In genomic region chr8:90861266-90861944, GRCm38 (mm10) we compare ENCODE assay signal across 7 mouse cellular contexts. TPM values are rescaled to one million over a fixed set of nuclear protein-coding genes. Genes with fewer than 3 reads are reported as not detected.
A peak's percentile ranks its signal among the peaks of the same experiment; 100 is the strongest.
DNase-seq lines count a peak whose midpoint lies in the region; ATAC-seq lines count a peak whose summit lies in the region.

No protein-coding gene starts in this region.

- H3K4me2 ChIP-seq in forebrain, embryonic 14.5 days (ENCODE audit: low read length): peak overlapping the region; percentile 30
- no peak overlapping the region; the same call in 1 of the 2 replicates for H3K4me2 ChIP-seq in intestine, embryonic 16.5 days (ENCODE audit: low read depth, low read length)
- H3K4me2 ChIP-seq in stomach, embryonic 15.5 days: peak overlapping the region; percentile 25

- H3K9me3 ChIP-seq in forebrain, embryonic 14.5 days (replicated peaks; ENCODE audit: control insufficient read depth, low read length): no peaks in the 10 kb centered on the region
- H3K9me3 ChIP-seq in intestine, embryonic 16.5 days (ENCODE audit: control insufficient read depth, low read length): no peaks in the 10 kb centered on the region
- H3K9me3 ChIP-seq in midbrain, embryonic 10.5 days (replicated peaks): no peaks in the 10 kb centered on the region
- H3K9me3 ChIP-seq in stomach, embryonic 15.5 days: no peaks in the 10 kb centered on the region

- H3K9ac ChIP-seq in forebrain, embryonic 14.5 days (ENCODE audit: low read length): no peak overlapping the region
- peak overlapping the region; percentile 32; the same call in 1 of the 2 replicates for H3K9ac ChIP-seq in intestine, embryonic 16.5 days (ENCODE audit: low read depth, low read length)
- H3K9ac ChIP-seq in stomach, embryonic 15.5 days: no peak overlapping the region

- H3K27me3 ChIP-seq in forebrain, embryonic 14.5 days (replicated peaks; ENCODE audit: control insufficient read depth, insufficient read depth, low read length): no peaks in the 10 kb centered on the region
- no peaks in the 10 kb centered on the region for H3K27me3 ChIP-seq in intestine, embryonic 16.5 days (replicated peaks; ENCODE audit: control insufficient read depth, insufficient read depth, low read length)
- no peaks in the 10 kb centered on the region; the same call in 1 of the 2 replicates for H3K27me3 ChIP-seq in midbrain, embryonic 10.5 days (ENCODE audit: low read depth, poor library complexity, severe bottlenecking)
- no peaks in the 10 kb centered on the region for H3K27me3 ChIP-seq in stomach, embryonic 15.5 days (replicated peaks)

- 2% methylated on average over 9 of the region's 9 CpGs for WGBS in forebrain, embryonic 14.5 days
- WGBS in intestine, embryonic 16.5 days: 37% methylated on average over 9 of the region's 9 CpGs
- 12% methylated on average over 9 of the region's 9 CpGs for WGBS in midbrain, embryonic 10.5 days
- 22% methylated on average over 9 of the region's 9 CpGs for WGBS in stomach, embryonic 15.5 days

- peak; percentile 39 for DNase-seq in ovary, postnatal 36 days (ENCODE audit: low spot score)
- no peak for DNase-seq in ovary, postnatal 10 days (ENCODE audit: low spot score)
- peak; percentile 76 for DNase-seq in cerebellum, adult 9-11 months
- DNase-seq in forebrain, embryonic 14.5 days (ENCODE audit: low spot score): peak; percentile 86
- DNase-seq in midbrain, embryonic 10.5 days (ENCODE audit: low spot score): peak; percentile 48

- peak overlapping the region; percentile 78 for H3K27ac ChIP-seq in forebrain, embryonic 14.5 days (ENCODE audit: low read depth, low read length)
- H3K27ac ChIP-seq in intestine, embryonic 16.5 days (ENCODE audit: low read length): peak overlapping the region; percentile 86
- peak overlapping the region; percentile 85 for H3K27ac ChIP-seq in midbrain, embryonic 10.5 days (replicated peaks)
- peak overlapping the region; percentile 93 for H3K27ac ChIP-seq in stomach, embryonic 15.5 days

- ATAC-seq in forebrain, embryonic 14.5 days: peak; percentile 73
- ATAC-seq in intestine, embryonic 16.5 days: peak; percentile 25; the same call in 1 of the 2 replicates
- ATAC-seq in stomach, embryonic 15.5 days (ENCODE audit: insufficient read depth, low FRiP score, low read depth): no peak

- no peaks in the 10 kb centered on the region for H3K36me3 ChIP-seq in forebrain, embryonic 14.5 days (ENCODE audit: control insufficient read depth, insufficient read depth, low read length)
- H3K36me3 ChIP-seq in intestine, embryonic 16.5 days (ENCODE audit: control insufficient read depth, insufficient read depth, low read length): no peaks in the 10 kb centered on the region
- no peaks in the 10 kb centered on the region for H3K36me3 ChIP-seq in midbrain, embryonic 10.5 days
- no peaks in the 10 kb centered on the region for H3K36me3 ChIP-seq in stomach, embryonic 15.5 days

- H3K4me3 ChIP-seq in forebrain, embryonic 14.5 days (ENCODE audit: low read depth, low read length): no peak overlapping the region
- no peak overlapping the region for H3K4me3 ChIP-seq in intestine, embryonic 16.5 days (ENCODE audit: low read length)
- peak overlapping the region; percentile 32 for H3K4me3 ChIP-seq in midbrain, embryonic 10.5 days
- no peak overlapping the region for H3K4me3 ChIP-seq in stomach, embryonic 15.5 days (replicated peaks)

- peaks cover 20% of the 10 kb centered on the region for H3K4me1 ChIP-seq in forebrain, embryonic 14.5 days (ENCODE audit: control insufficient read depth, insufficient read depth, low read length)
- H3K4me1 ChIP-seq in intestine, embryonic 16.5 days (ENCODE audit: control insufficient read depth, insufficient read depth, low read length): peaks cover 4% of the 10 kb centered on the region; the same call in 1 of the 2 replicates
- peaks cover 46% of the 10 kb centered on the region for H3K4me1 ChIP-seq in midbrain, embryonic 10.5 days
- H3K4me1 ChIP-seq in stomach, embryonic 15.5 days: peaks cover 18% of the 10 kb centered on the region

RNA-seq across cellular contexts. Expression of gene Chd9, which starts 33.3 kb away (rescaled TPM):
- polyA plus RNA-seq in forebrain, embryonic 14.5 days (2014; fragmentation: Nextera tagmentation; extraction: Ambion mirVana): 95.6 and 110 TPM in 2 replicates
- polyA plus RNA-seq in intestine, embryonic 16.5 days (2015; fragmentation: Nextera tagmentation; extraction: Ambion mirVana): 283 and 397 TPM in 2 replicates
- 29.0 and 37.6 TPM in 2 replicates for polyA plus RNA-seq in midbrain, embryonic 10.5 days (2016; fragmentation: Nextera tagmentation; extraction: Ambion mirVana)
- polyA plus RNA-seq in stomach, embryonic 15.5 days (2015; fragmentation: Nextera tagmentation; extraction: Ambion mirVana): 185 and 189 TPM in 2 replicates

RNA-seq across cellular contexts. Expression of gene Gm19935, which starts 44.2 kb away (rescaled TPM):
- 0.22 and 0.48 TPM in 2 replicates for polyA plus RNA-seq in forebrain, embryonic 14.5 days (2014; fragmentation: Nextera tagmentation; extraction: Ambion mirVana)
- polyA plus RNA-seq in intestine, embryonic 16.5 days (2015; fragmentation: Nextera tagmentation; extraction: Ambion mirVana): 0.18 TPM in 1 of 2 replicates, not detected in the other
- polyA plus RNA-seq in midbrain, embryonic 10.5 days (2016; fragmentation: Nextera tagmentation; extraction: Ambion mirVana): not detected in 2 replicates
- not detected in 2 replicates for polyA plus RNA-seq in stomach, embryonic 15.5 days (2015; fragmentation: Nextera tagmentation; extraction: Ambion mirVana)
